Mouse (Mus musculus) megakaryocyte, embryonic 14.5 days (primary cell): Measurements from ENCODE around the gene Luzp1.

Source experiments
- FLI1 ChIP-seq: IDR thresholded peaks from 2 replicates; pipeline ENCODE4 v1.6.1; 2012; ENCODE audit warnings: low read length, inconsistent platforms, mixed read lengths
- GATA1 ChIP-seq: IDR thresholded peaks from 3 replicates; pipeline ENCODE4 v1.6.1; 2012; ENCODE audit warnings: mixed read lengths, low read length, inconsistent platforms, borderline replicate concordance

- TF ChIP-seq FLI1 (no peak), GATA1 (no peak)
These were observed 17.0 kb downstream of the Luzp1 start for GRCm38 (mm10) chr4:136486549-136486948.
